Mouse (Mus musculus): ENCODE results near the gene Fut7. TPM values are rescaled to one million over a fixed set of nuclear protein-coding genes. Genes with fewer than 3 reads are reported as not detected.
"Not testable (repeated sequence)": the region's sequence is repeated elsewhere in the genome, so short reads cannot be mapped to it uniquely, and the experiment has no call there.

The Fut7 gene
- polyA plus RNA-seq, 1 experiment from 2014 or later: 0.11 TPM

GRCm38 (mm10) chr2:25403994-25404393 lies 19.1 kb upstream of the Fut7 start:
- no peak overlapping the region for H3K27ac ChIP-seq (replicated peaks; ENCODE audit: low read depth, low read length)
- DNase-seq (ENCODE audit: low spot score): no peak
- peak overlapping the region; percentile 75; the same call in 1 of the 2 replicates for H3K9ac ChIP-seq (ENCODE audit: low read depth, low read length)
- H3K27me3 ChIP-seq (replicated peaks; ENCODE audit: control insufficient read depth, insufficient read depth, low read length): peaks cover 48% of the 10 kb centered on the region
- no peaks in the 10 kb centered on the region for H3K9me3 ChIP-seq (ENCODE audit: control insufficient read depth, low read length)
- H3K4me1 ChIP-seq (ENCODE audit: control insufficient read depth, insufficient read depth, low read length): no peaks in the 10 kb centered on the region
- WGBS: 84% methylated on average over 4 of the region's 4 CpGs
- no peak for ATAC-seq (ENCODE audit: low read depth)
- peak overlapping the region; percentile 77 for H3K4me2 ChIP-seq (ENCODE audit: low read depth, low read length)
- peak overlapping the region; percentile 70 for H3K4me3 ChIP-seq (ENCODE audit: low read depth, low read length)
- H3K36me3 ChIP-seq (ENCODE audit: control insufficient read depth, insufficient read depth, low read length): 0 out of 2 replicates have a peak, but pooled peaks cover 4% of the 10 kb centered on the region

GRCm38 (mm10) chr2:25408908-25409307 lies 14.2 kb upstream of the Fut7 start:
- 0 out of 2 replicates have a peak, but pooled peaks cover 5% of the 10 kb centered on the region for H3K36me3 ChIP-seq (ENCODE audit: control insufficient read depth, insufficient read depth, low read length)
- no peak overlapping the region for H3K9ac ChIP-seq (ENCODE audit: low read depth, low read length)
- H3K27ac ChIP-seq (replicated peaks; ENCODE audit: low read depth, low read length): no peak overlapping the region
- H3K4me1 ChIP-seq (ENCODE audit: control insufficient read depth, insufficient read depth, low read length): no peaks in the 10 kb centered on the region
- no peaks in the 10 kb centered on the region for H3K9me3 ChIP-seq (ENCODE audit: control insufficient read depth, low read length)
- DNase-seq (ENCODE audit: low spot score) (no peak), ATAC-seq (ENCODE audit: low read depth) (no peak)
- no peaks in the 10 kb centered on the region for H3K27me3 ChIP-seq (replicated peaks; ENCODE audit: control insufficient read depth, insufficient read depth, low read length)
- no peak overlapping the region for H3K4me2 ChIP-seq (ENCODE audit: low read depth, low read length)
- no peak overlapping the region for H3K4me3 ChIP-seq (ENCODE audit: low read depth, low read length)
- 83% methylated on average over 9 of the region's 10 CpGs for WGBS

- H3K4me2 ChIP-seq (ENCODE audit: low read depth, low read length); DNase-seq (ENCODE audit: low spot score); H3K9ac ChIP-seq (ENCODE audit: low read depth, low read length); ATAC-seq (ENCODE audit: low read depth); H3K4me3 ChIP-seq (ENCODE audit: low read depth, low read length); H3K27me3 ChIP-seq (replicated peaks; ENCODE audit: control insufficient read depth, insufficient read depth, low read length); H3K36me3 ChIP-seq (ENCODE audit: control insufficient read depth, insufficient read depth, low read length); H3K9me3 ChIP-seq (ENCODE audit: control insufficient read depth, low read length); H3K27ac ChIP-seq (replicated peaks; ENCODE audit: low read depth, low read length); H3K4me1 ChIP-seq (ENCODE audit: control insufficient read depth, insufficient read depth, low read length): not testable (repeated sequence)
These were observed 9.6 kb upstream of the Fut7 start for GRCm38 (mm10) chr2:25413436-25413835.

- H3K9me3 ChIP-seq (ENCODE audit: control insufficient read depth, low read length): no peaks in the 10 kb centered on the region
- H3K4me1 ChIP-seq (ENCODE audit: control insufficient read depth, insufficient read depth, low read length): no peaks in the 10 kb centered on the region
- H3K4me3 ChIP-seq (ENCODE audit: low read depth, low read length): no peak overlapping the region
- no peak overlapping the region for H3K4me2 ChIP-seq (ENCODE audit: low read depth, low read length)
- H3K27me3 ChIP-seq (replicated peaks; ENCODE audit: control insufficient read depth, insufficient read depth, low read length): peaks cover 1% of the 10 kb centered on the region; the same call in 1 of the 2 replicates
- no peak overlapping the region for H3K9ac ChIP-seq (ENCODE audit: low read depth, low read length)
- no peak for DNase-seq (ENCODE audit: low spot score)
- WGBS: 26% methylated on average over 3 of the region's 3 CpGs
- no peaks in the 10 kb centered on the region for H3K36me3 ChIP-seq (ENCODE audit: control insufficient read depth, insufficient read depth, low read length)
- ATAC-seq (ENCODE audit: low read depth): no peak
- no peak overlapping the region for H3K27ac ChIP-seq (replicated peaks; ENCODE audit: low read depth, low read length)
These were observed 5.6 kb upstream of the Fut7 start for GRCm38 (mm10) chr2:25417426-25417825.

GRCm38 (mm10) chr2:25421896-25422295 lies 1.2 kb upstream of the Fut7 start:
- H3K27me3 ChIP-seq (replicated peaks; ENCODE audit: control insufficient read depth, insufficient read depth, low read length): peaks cover 25% of the 10 kb centered on the region
- WGBS: 18% methylated on average over 3 of the region's 3 CpGs
- no peaks in the 10 kb centered on the region for H3K4me1 ChIP-seq (ENCODE audit: control insufficient read depth, insufficient read depth, low read length)
- no peaks in the 10 kb centered on the region for H3K36me3 ChIP-seq (ENCODE audit: control insufficient read depth, insufficient read depth, low read length)
- no peaks in the 10 kb centered on the region for H3K9me3 ChIP-seq (ENCODE audit: control insufficient read depth, low read length)
- DNase-seq (ENCODE audit: low spot score): peak; percentile 64
- H3K4me2 ChIP-seq (ENCODE audit: low read depth, low read length): no peak overlapping the region
- H3K27ac ChIP-seq (replicated peaks; ENCODE audit: low read depth, low read length): no peak overlapping the region
- H3K4me3 ChIP-seq (ENCODE audit: low read depth, low read length): no peak overlapping the region
- ATAC-seq (ENCODE audit: low read depth): peak; percentile 53; the same call in 1 of the 2 replicates
- no peak overlapping the region for H3K9ac ChIP-seq (ENCODE audit: low read depth, low read length)

- Histone ChIP-seq H3K4me3 (ENCODE audit: low read depth, low read length) (no peak overlapping the region), H3K4me1 (ENCODE audit: control insufficient read depth, insufficient read depth, low read length) (no peaks in the 10 kb centered on the region), H3K4me2 (ENCODE audit: low read depth, low read length) (no peak overlapping the region), H3K9ac (ENCODE audit: low read depth, low read length) (no peak overlapping the region), H3K27ac (replicated peaks; ENCODE audit: low read depth, low read length) (no peak overlapping the region), H3K27me3 (replicated peaks; ENCODE audit: control insufficient read depth, insufficient read depth, low read length) (peaks cover 25% of the 10 kb centered on the region), H3K36me3 (ENCODE audit: control insufficient read depth, insufficient read depth, low read length) (no peaks in the 10 kb centered on the region), H3K9me3 (ENCODE audit: control insufficient read depth, low read length) (no peaks in the 10 kb centered on the region)
- DNase-seq (ENCODE audit: low spot score) (no peak), ATAC-seq (ENCODE audit: low read depth) (no peak)
- 29% methylated on average over 1 of the region's 1 CpGs for WGBS
These were observed 559 bp downstream of the Fut7 start for GRCm38 (mm10) chr2:25423626-25424025.

- Histone ChIP-seq H3K27me3 (replicated peaks; ENCODE audit: control insufficient read depth, insufficient read depth, low read length) (peaks cover 25% of the 10 kb centered on the region), H3K4me1 (ENCODE audit: control insufficient read depth, insufficient read depth, low read length) (no peaks in the 10 kb centered on the region), H3K9ac (ENCODE audit: low read depth, low read length) (no peak overlapping the region), H3K4me3 (ENCODE audit: low read depth, low read length) (no peak overlapping the region), H3K4me2 (ENCODE audit: low read depth, low read length) (no peak overlapping the region), H3K36me3 (ENCODE audit: control insufficient read depth, insufficient read depth, low read length) (no peaks in the 10 kb centered on the region), H3K9me3 (ENCODE audit: control insufficient read depth, low read length) (no peaks in the 10 kb centered on the region), H3K27ac (replicated peaks; ENCODE audit: low read depth, low read length) (no peak overlapping the region)
- ATAC-seq (ENCODE audit: low read depth): no peak
- no peak for DNase-seq (ENCODE audit: low spot score)
- 50% methylated on average over 27 of the region's 27 CpGs for WGBS
These were observed 2.4 kb downstream of the Fut7 start for GRCm38 (mm10) chr2:25425481-25425880.

- peaks cover 29% of the 10 kb centered on the region for H3K27me3 ChIP-seq (replicated peaks; ENCODE audit: control insufficient read depth, insufficient read depth, low read length)
These were observed 3.7 kb downstream of the Fut7 start for GRCm38 (mm10) chr2:25426721-25427191.

GRCm38 (mm10) chr2:25427256-25427655 lies 4.2 kb downstream of the Fut7 start:
- Histone ChIP-seq H3K36me3 (ENCODE audit: control insufficient read depth, insufficient read depth, low read length) (no peaks in the 10 kb centered on the region), H3K9me3 (ENCODE audit: control insufficient read depth, low read length) (no peaks in the 10 kb centered on the region), H3K9ac (ENCODE audit: low read depth, low read length) (no peak overlapping the region), H3K27ac (replicated peaks; ENCODE audit: low read depth, low read length) (no peak overlapping the region), H3K27me3 (replicated peaks; ENCODE audit: control insufficient read depth, insufficient read depth, low read length) (peaks cover 29% of the 10 kb centered on the region), H3K4me3 (ENCODE audit: low read depth, low read length) (no peak overlapping the region), H3K4me1 (ENCODE audit: control insufficient read depth, insufficient read depth, low read length) (no peaks in the 10 kb centered on the region), H3K4me2 (ENCODE audit: low read depth, low read length) (no peak overlapping the region)
- no peak for ATAC-seq (ENCODE audit: low read depth)
- WGBS: 88% methylated on average over 5 of the region's 5 CpGs
- DNase-seq (ENCODE audit: low spot score): no peak

More at GRCm38 (mm10) chr2:25426721-25427191, 3.7 kb downstream of the Fut7 start:
- Histone ChIP-seq H3K4me3 (ENCODE audit: low read depth, low read length) (no peak overlapping the region), H3K4me2 (ENCODE audit: low read depth, low read length) (no peak overlapping the region), H3K36me3 (ENCODE audit: control insufficient read depth, insufficient read depth, low read length) (no peaks in the 10 kb centered on the region), H3K4me1 (ENCODE audit: control insufficient read depth, insufficient read depth, low read length) (no peaks in the 10 kb centered on the region), H3K9ac (ENCODE audit: low read depth, low read length) (no peak overlapping the region), H3K9me3 (ENCODE audit: control insufficient read depth, low read length) (no peaks in the 10 kb centered on the region), H3K27ac (replicated peaks; ENCODE audit: low read depth, low read length) (no peak overlapping the region)
- WGBS: 20% methylated on average over 5 of the region's 5 CpGs
- DNase-seq (ENCODE audit: low spot score): peak; percentile 65
- peak; percentile 21; the same call in 1 of the 2 replicates for ATAC-seq (ENCODE audit: low read depth)

Data from embryonic facial prominence, embryonic 14.5 days (tissue).